ENCODE assay signal across 27 mouse cellular contexts in the genomic region with DNA sequence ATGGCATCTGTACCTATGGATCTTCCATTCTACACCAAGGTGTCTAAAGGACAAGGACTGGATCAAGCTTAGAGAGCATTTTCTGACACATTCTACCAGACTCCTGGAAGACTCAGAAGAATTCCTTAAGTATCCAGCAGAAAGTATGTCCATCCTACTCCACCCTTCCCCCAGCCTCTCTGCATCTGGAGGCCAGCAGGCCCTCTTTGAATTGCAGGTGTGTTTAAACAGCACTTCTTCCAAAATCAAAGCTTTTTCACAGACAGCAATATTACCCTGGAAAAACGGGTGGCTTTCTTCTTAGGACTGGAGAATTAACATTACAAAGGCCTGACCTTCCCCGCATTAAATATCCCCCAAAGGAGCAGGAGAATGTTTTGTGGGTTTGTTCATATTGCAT.
A peak's percentile ranks its signal among the peaks of the same experiment; 100 is the strongest.
DNase-seq lines count a peak whose midpoint lies in the region; ATAC-seq and TF ChIP-seq lines count a peak whose summit lies in the region.
"Had no signal": no experiment of that assay in that cellular context is flagged by ENCODE, and none has a peak within 500 bp of the region (broad histone marks: within the 10 kb centered on the region; RNA-seq: fewer than 3 reads in every experiment).

No protein-coding gene starts in this region.

- H3K4me1 ChIP-seq in embryonic facial prominence, embryonic 11.5 days (ENCODE audit: control insufficient read depth, insufficient read depth, low read length): peaks cover 4% of the 10 kb centered on the region
- peaks cover 52% of the 10 kb centered on the region for H3K4me1 ChIP-seq in embryonic facial prominence, embryonic 10.5 days
- H3K4me1 ChIP-seq in midbrain, embryonic 14.5 days (ENCODE audit: control insufficient read depth, insufficient read depth, low read length): peaks cover 21% of the 10 kb centered on the region
- peaks cover 12% of the 10 kb centered on the region for H3K4me1 ChIP-seq in midbrain, embryonic 16.5 days (ENCODE audit: control insufficient read depth, insufficient read depth, low read length)
- H3K4me1 ChIP-seq in limb, embryonic 11.5 days (ENCODE audit: control insufficient read depth, insufficient read depth, low read length): peaks cover 33% of the 10 kb centered on the region
- H3K4me1 ChIP-seq: heart, embryonic 10.5 days had no signal

- ATAC-seq in embryonic facial prominence, embryonic 11.5 days (replicated peaks; ENCODE audit: insufficient number of reproducible peaks, low FRiP score, low TSS enrichment, low read depth): no peak
- no peak for ATAC-seq in midbrain, embryonic 14.5 days (ENCODE audit: low FRiP score, low TSS enrichment)
- ATAC-seq in midbrain, embryonic 16.5 days: no peak
- no peak for ATAC-seq in limb, embryonic 11.5 days (ENCODE audit: insufficient number of reproducible peaks, low FRiP score, low TSS enrichment, low read depth)
- ATAC-seq: forebrain, embryonic 15.5 days; hindbrain, postnatal 0 days; inflammation-experienced regulatory T-cells, adult 6 months had no signal

- no peaks in the 10 kb centered on the region for H3K9me3 ChIP-seq in embryonic facial prominence, embryonic 11.5 days (replicated peaks; ENCODE audit: control insufficient read depth, low read length)
- H3K9me3 ChIP-seq in embryonic facial prominence, embryonic 10.5 days: no peaks in the 10 kb centered on the region
- no peaks in the 10 kb centered on the region for H3K9me3 ChIP-seq in midbrain, embryonic 14.5 days (ENCODE audit: control insufficient read depth, low read length)
- H3K9me3 ChIP-seq in midbrain, embryonic 16.5 days (replicated peaks; ENCODE audit: control insufficient read depth, low read length, poor library complexity, severe bottlenecking): no peaks in the 10 kb centered on the region
- H3K9me3 ChIP-seq in limb, embryonic 11.5 days (ENCODE audit: control insufficient read depth, low read length): no peaks in the 10 kb centered on the region
- H3K9me3 ChIP-seq: forebrain, embryonic 12.5 days; forebrain, embryonic 15.5 days; heart, embryonic 10.5 days; heart, embryonic 13.5 days had no signal

- H3K36me3 ChIP-seq in embryonic facial prominence, embryonic 11.5 days (replicated peaks; ENCODE audit: control insufficient read depth, insufficient read depth, low read depth, low read length): no peaks in the 10 kb centered on the region
- H3K36me3 ChIP-seq in embryonic facial prominence, embryonic 10.5 days (replicated peaks): no peaks in the 10 kb centered on the region
- H3K36me3 ChIP-seq in midbrain, embryonic 14.5 days (ENCODE audit: control insufficient read depth, insufficient read depth, low read length): no peaks in the 10 kb centered on the region
- H3K36me3 ChIP-seq in midbrain, embryonic 16.5 days (ENCODE audit: control insufficient read depth, insufficient read depth, low read length): no peaks in the 10 kb centered on the region
- H3K36me3 ChIP-seq in limb, embryonic 11.5 days (ENCODE audit: control insufficient read depth, insufficient read depth, low read length): no peaks in the 10 kb centered on the region
- H3K36me3 ChIP-seq: embryonic facial prominence, embryonic 13.5 days; forebrain, embryonic 12.5 days; forebrain, embryonic 15.5 days; heart, embryonic 10.5 days; heart, embryonic 13.5 days had no signal

- no peak overlapping the region for H3K4me2 ChIP-seq in embryonic facial prominence, embryonic 11.5 days (ENCODE audit: low read depth, low read length)
- no peak overlapping the region for H3K4me2 ChIP-seq in midbrain, embryonic 14.5 days (ENCODE audit: low read length)
- H3K4me2 ChIP-seq in midbrain, embryonic 16.5 days (ENCODE audit: low read length): no peak overlapping the region
- no peak overlapping the region for H3K4me2 ChIP-seq in limb, embryonic 11.5 days (ENCODE audit: low read depth, severe bottlenecking)
- H3K4me2 ChIP-seq: embryonic facial prominence, embryonic 13.5 days; forebrain, embryonic 12.5 days; forebrain, embryonic 15.5 days; heart, embryonic 13.5 days; hindbrain, embryonic 14.5 days had no signal

- no peaks in the 10 kb centered on the region for H3K27me3 ChIP-seq in embryonic facial prominence, embryonic 11.5 days (ENCODE audit: control insufficient read depth, insufficient read depth, low read length)
- H3K27me3 ChIP-seq in embryonic facial prominence, embryonic 10.5 days (replicated peaks; ENCODE audit: low read depth, poor library complexity, severe bottlenecking): no peaks in the 10 kb centered on the region
- no peaks in the 10 kb centered on the region for H3K27me3 ChIP-seq in midbrain, embryonic 14.5 days (ENCODE audit: control insufficient read depth, insufficient read depth, low read length)
- H3K27me3 ChIP-seq in midbrain, embryonic 16.5 days (ENCODE audit: control insufficient read depth, insufficient read depth, low read depth, low read length): no peaks in the 10 kb centered on the region
- no peaks in the 10 kb centered on the region for H3K27me3 ChIP-seq in limb, embryonic 11.5 days (ENCODE audit: control insufficient read depth, insufficient read depth, low read length)
- H3K27me3 ChIP-seq: embryonic facial prominence, embryonic 13.5 days; forebrain, embryonic 15.5 days; heart, embryonic 13.5 days had no signal

- 23% methylated on average over 2 of the region's 2 CpGs for whole genome bisulfite sequencing in embryonic facial prominence, embryonic 11.5 days
- 36% methylated on average over 2 of the region's 2 CpGs for WGBS in embryonic facial prominence, embryonic 10.5 days
- WGBS in midbrain, embryonic 14.5 days: 0% methylated on average over 2 of the region's 2 CpGs
- 15% methylated on average over 2 of the region's 2 CpGs for WGBS in midbrain, embryonic 16.5 days
- 13% methylated on average over 2 of the region's 2 CpGs for WGBS in limb, embryonic 11.5 days

- TF ChIP-seq POLR2A in brain, embryonic 14.5 days (IDR thresholded peaks at IDR 0.05; ENCODE audit: borderline replicate concordance, extremely low read depth, insufficient read depth, insufficient read length, poor library complexity, severe bottlenecking): no peak

- no peak overlapping the region for H3K27ac ChIP-seq in embryonic facial prominence, embryonic 11.5 days (replicated peaks; ENCODE audit: low read depth, low read length)
- no peak overlapping the region for H3K27ac ChIP-seq in embryonic facial prominence, embryonic 10.5 days (replicated peaks)
- no peak overlapping the region for H3K27ac ChIP-seq in midbrain, embryonic 14.5 days (replicated peaks; ENCODE audit: low read depth, low read length)
- no peak overlapping the region for H3K27ac ChIP-seq in midbrain, embryonic 16.5 days (ENCODE audit: low read length)
- no peak overlapping the region for H3K27ac ChIP-seq in limb, embryonic 11.5 days (replicated peaks; ENCODE audit: low read depth, low read length)
- H3K27ac ChIP-seq: embryonic facial prominence, embryonic 13.5 days; forebrain, embryonic 12.5 days; forebrain, embryonic 15.5 days; heart, adult 2 months; heart, embryonic 10.5 days; heart, embryonic 13.5 days; hindbrain, embryonic 14.5 days; hindbrain, postnatal 0 days had no signal

- DNase-seq in embryonic facial prominence, embryonic 11.5 days (ENCODE audit: low spot score): peak; percentile 41
- no peak for DNase-seq in embryonic facial prominence, embryonic 10.5 days (ENCODE audit: low spot score)
- peak; percentile 26 for DNase-seq in midbrain, embryonic 14.5 days
- DNase-seq in brain, embryonic 14.5 days (ENCODE audit: low read depth): peak; percentile 35
- DNase-seq in limb, embryonic 11.5 days (ENCODE audit: low spot score): peak; percentile 62
- DNase-seq in cerebellum, postnatal 14 days: no peak
- DNase-seq in retina, postnatal 1 day: no peak
- DNase-seq: adrenal gland, postnatal 10 days; adrenal gland, postnatal 36 days; cerebellum, adult 11 months; cerebellum, adult 2 months; cerebellum, adult 9-11 months; gastrocnemius, postnatal 10 days; gastrocnemius, postnatal 36 days; heart, adult 2 months; heart, postnatal 14 days; heart, postnatal 4 days had no signal

- no peak overlapping the region for H3K9ac ChIP-seq in embryonic facial prominence, embryonic 11.5 days (replicated peaks; ENCODE audit: low read length)
- no peak overlapping the region for H3K9ac ChIP-seq in midbrain, embryonic 14.5 days (replicated peaks; ENCODE audit: low read length)
- no peak overlapping the region for H3K9ac ChIP-seq in midbrain, embryonic 16.5 days (ENCODE audit: low read depth, low read length)
- H3K9ac ChIP-seq in limb, embryonic 11.5 days (ENCODE audit: low read length): no peak overlapping the region
- H3K9ac ChIP-seq: embryonic facial prominence, embryonic 13.5 days; forebrain, embryonic 12.5 days; forebrain, embryonic 15.5 days; heart, embryonic 13.5 days; hindbrain, embryonic 14.5 days had no signal

- H3K4me3 ChIP-seq in embryonic facial prominence, embryonic 11.5 days (ENCODE audit: low read depth, low read length): no peak overlapping the region
- no peak overlapping the region for H3K4me3 ChIP-seq in embryonic facial prominence, embryonic 10.5 days
- no peak overlapping the region for H3K4me3 ChIP-seq in midbrain, embryonic 14.5 days (replicated peaks; ENCODE audit: low read depth, low read length)
- no peak overlapping the region for H3K4me3 ChIP-seq in midbrain, embryonic 16.5 days (ENCODE audit: low read depth, low read length)
- H3K4me3 ChIP-seq in limb, embryonic 11.5 days (ENCODE audit: low read depth, low read length): no peak overlapping the region
- H3K4me3 ChIP-seq: embryonic facial prominence, embryonic 13.5 days; erythroblast, embryonic 14.5 days; forebrain, embryonic 12.5 days; forebrain, embryonic 15.5 days; heart, adult 2 months; heart, embryonic 10.5 days; heart, embryonic 13.5 days had no signal

- TF ChIP-seq CTCF in brain, embryonic 14.5 days (IDR thresholded peaks at IDR 0.05; ENCODE audit: borderline replicate concordance, extremely low read depth, insufficient read depth, insufficient read length): no peak

Comparison
In these comparisons a context has a peak if more than half of its experiments do, and no peak if none do; other contexts are left out.
1. DNase-seq: peak in embryonic facial prominence, embryonic 11.5 days (single experiment), midbrain, embryonic 14.5 days (single experiment), brain, embryonic 14.5 days (single experiment) and limb, embryonic 11.5 days (single experiment); none in embryonic facial prominence, embryonic 10.5 days (single experiment), cerebellum, postnatal 14 days (0 of 2) and retina, postnatal 1 day (single experiment).